Mouse (Mus musculus): ENCODE results near the gene Mnat1. TPM values are rescaled to one million over a fixed set of nuclear protein-coding genes. Genes with fewer than 3 reads are reported as not detected.

The Mnat1 gene
- polyA plus RNA-seq, 1 experiment, result 15.9 TPM

DNA sequence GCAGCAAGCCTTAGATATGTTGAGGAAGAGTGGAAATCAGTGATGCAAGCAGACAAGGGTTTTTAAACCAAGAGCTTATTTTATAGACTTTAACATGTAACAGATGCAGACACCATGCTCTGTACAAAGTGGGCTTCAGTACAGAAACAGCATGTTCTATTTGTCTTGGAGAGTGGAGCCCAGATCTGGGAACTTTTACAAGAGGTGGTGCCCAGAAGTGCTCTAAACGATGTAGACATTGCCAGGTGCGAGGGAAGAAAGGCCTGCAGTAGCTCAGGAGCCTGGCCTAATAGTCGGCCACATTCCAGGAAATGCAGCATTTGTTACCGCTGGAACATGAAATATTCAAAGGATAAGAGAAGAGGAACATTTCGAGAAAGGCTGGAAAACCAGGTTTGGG is 122.2 kb downstream of the Mnat1 start:
- H3K4me1 ChIP-seq (ENCODE audit: control insufficient read depth, insufficient read depth, low read length), result no peaks in the 10 kb centered on the region
- TF ChIP-seq CTCF (IDR thresholded peaks at IDR 0.05; ENCODE audit: borderline replicate concordance, insufficient read depth, low read depth, low read length), result no peak
- no peak for TF ChIP-seq POLR2A (IDR thresholded peaks at IDR 0.05; ENCODE audit: borderline replicate concordance, insufficient read depth, low read length)
- H3K27me3 ChIP-seq (ENCODE audit: control insufficient read depth, insufficient read depth, low read length), result no peaks in the 10 kb centered on the region
- no peak overlapping the region for H3K4me3 ChIP-seq (replicated peaks; ENCODE audit: insufficient read depth, low read depth, low read length)
- DNase-seq, result no peak
- WGBS, result 73% methylated on average over 5 of the region's 5 CpGs
- H3K27ac ChIP-seq (ENCODE audit: insufficient read depth, low read length), result no peak overlapping the region

DNA sequence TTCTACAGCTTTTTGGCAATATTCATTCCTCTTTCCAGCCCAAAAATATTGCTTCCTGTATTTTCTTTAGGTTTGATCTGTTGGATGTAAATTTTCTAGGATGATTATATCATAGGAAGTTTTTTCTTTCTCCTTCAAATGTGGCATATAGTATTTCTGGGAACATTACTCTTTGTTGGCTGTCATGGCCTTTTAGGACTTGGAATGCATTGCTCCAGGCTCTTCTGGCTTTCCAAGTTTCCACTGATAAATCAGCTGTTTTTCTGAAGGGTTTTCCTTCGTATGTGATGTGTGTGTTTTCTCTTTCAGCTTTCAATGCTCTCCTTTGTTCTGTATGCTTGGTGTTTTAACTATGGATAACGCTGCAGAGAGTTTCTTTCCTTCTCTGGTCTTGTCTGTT is 131.5 kb downstream of the Mnat1 start:
- Histone ChIP-seq H3K27me3 (ENCODE audit: control insufficient read depth, insufficient read depth, low read length) (no peaks in the 10 kb centered on the region), H3K27ac (ENCODE audit: insufficient read depth, low read length) (no peak overlapping the region), H3K4me1 (ENCODE audit: control insufficient read depth, insufficient read depth, low read length) (no peaks in the 10 kb centered on the region), H3K4me3 (replicated peaks; ENCODE audit: insufficient read depth, low read depth, low read length) (no peak overlapping the region)
- DNase-seq, result no peak
- TF ChIP-seq CTCF (IDR thresholded peaks at IDR 0.05; ENCODE audit: borderline replicate concordance, insufficient read depth, low read depth, low read length) (no peak), POLR2A (IDR thresholded peaks at IDR 0.05; ENCODE audit: borderline replicate concordance, insufficient read depth, low read length) (no peak)
- 69% methylated on average over 2 of the region's 2 CpGs for WGBS

DNA sequence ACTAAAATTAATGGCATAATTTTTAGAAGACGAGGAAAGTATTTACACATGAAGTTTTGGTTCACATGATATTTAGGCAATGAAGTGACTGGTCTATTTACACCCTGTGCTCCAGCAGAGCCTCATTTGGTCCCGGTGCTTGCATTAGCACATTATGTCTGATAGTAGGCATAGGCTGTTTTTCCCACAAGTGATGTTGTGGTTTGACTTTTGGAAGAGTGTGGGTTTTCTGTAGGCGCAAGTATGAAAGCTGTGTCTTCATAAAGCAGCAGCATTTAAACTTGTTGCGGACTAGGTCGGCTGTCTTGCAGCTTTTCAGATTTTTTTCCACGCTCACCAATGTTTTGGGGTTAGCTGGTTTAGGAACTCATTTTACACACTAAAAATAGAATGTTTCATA is 135.8 kb downstream of the Mnat1 start:
- 97% methylated on average over 6 of the region's 6 CpGs for WGBS
- no peak for DNase-seq

DNA sequence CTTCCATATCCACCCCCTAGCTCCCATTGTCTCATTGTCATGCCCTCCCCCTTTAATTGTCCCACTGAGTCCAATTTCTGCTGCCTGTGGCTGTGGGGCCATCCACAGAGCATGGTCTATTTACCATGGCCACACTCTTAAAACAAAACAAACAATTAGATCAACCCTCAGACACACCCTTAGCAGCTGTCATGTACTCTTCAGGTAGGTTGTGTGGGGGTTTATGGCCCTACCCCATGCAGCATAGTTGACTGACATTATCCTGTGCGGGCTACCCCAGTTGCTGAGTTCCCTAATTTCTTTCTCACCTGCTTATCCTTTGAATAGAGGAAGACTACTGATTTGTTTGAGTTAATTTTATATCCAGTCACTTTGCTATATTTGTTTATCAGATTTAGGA is 136.8 kb downstream of the Mnat1 start:
- no peak for DNase-seq
- WGBS, result 100% methylated on average over 1 of the region's 1 CpGs
- Histone ChIP-seq H3K27ac (ENCODE audit: insufficient read depth, low read length) (no peak overlapping the region), H3K4me1 (ENCODE audit: control insufficient read depth, insufficient read depth, low read length) (no peaks in the 10 kb centered on the region), H3K4me3 (replicated peaks; ENCODE audit: insufficient read depth, low read depth, low read length) (no peak overlapping the region), H3K27me3 (ENCODE audit: control insufficient read depth, insufficient read depth, low read length) (no peaks in the 10 kb centered on the region)
- TF ChIP-seq POLR2A (IDR thresholded peaks at IDR 0.05; ENCODE audit: borderline replicate concordance, insufficient read depth, low read length) (no peak), CTCF (IDR thresholded peaks at IDR 0.05; ENCODE audit: borderline replicate concordance, insufficient read depth, low read depth, low read length) (no peak)

More for the DNA sequence above, 135.8 kb downstream of the Mnat1 start:
- TF ChIP-seq POLR2A (IDR thresholded peaks at IDR 0.05; ENCODE audit: borderline replicate concordance, insufficient read depth, low read length), result no peak
- TF ChIP-seq CTCF (IDR thresholded peaks at IDR 0.05; ENCODE audit: borderline replicate concordance, insufficient read depth, low read depth, low read length), result no peak
- Histone ChIP-seq H3K27me3 (ENCODE audit: control insufficient read depth, insufficient read depth, low read length) (no peaks in the 10 kb centered on the region), H3K4me1 (ENCODE audit: control insufficient read depth, insufficient read depth, low read length) (no peaks in the 10 kb centered on the region), H3K27ac (ENCODE audit: insufficient read depth, low read length) (no peak overlapping the region), H3K4me3 (replicated peaks; ENCODE audit: insufficient read depth, low read depth, low read length) (no peak overlapping the region)

DNA sequence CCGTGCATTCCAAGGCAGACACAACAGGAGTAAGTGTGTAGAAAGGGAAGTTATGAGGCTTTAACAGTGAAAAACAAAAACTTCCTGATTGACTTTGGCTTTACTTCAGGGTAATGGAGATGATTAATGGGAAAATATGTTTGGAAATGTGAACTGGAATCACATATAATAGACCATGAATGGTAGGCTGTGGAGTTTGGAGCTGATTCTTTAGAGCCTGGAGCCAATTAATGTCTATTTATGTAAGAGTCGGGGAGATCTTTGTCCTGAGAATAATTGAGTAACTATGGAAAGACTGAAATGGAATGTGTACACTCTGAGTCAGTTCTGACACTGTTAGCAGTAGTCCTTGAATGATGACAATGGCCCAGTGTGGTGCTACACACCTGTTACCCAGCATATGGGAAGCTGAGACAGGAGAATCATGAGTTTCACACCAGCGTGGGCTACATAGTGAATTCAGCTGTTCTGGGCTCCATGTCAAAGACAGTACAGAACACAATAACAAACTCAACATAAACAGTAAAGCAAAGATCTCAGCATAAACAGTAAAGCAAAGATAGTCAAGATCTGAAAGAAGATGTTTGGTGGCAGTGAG is 142.0 kb downstream of the Mnat1 start:
- H3K27ac ChIP-seq (ENCODE audit: insufficient read depth, low read length), result no peak overlapping the region
- no peak overlapping the region for H3K4me3 ChIP-seq (replicated peaks; ENCODE audit: insufficient read depth, low read depth, low read length)
- no peaks in the 10 kb centered on the region for H3K4me1 ChIP-seq (ENCODE audit: control insufficient read depth, insufficient read depth, low read length)
- DNase-seq, result no peak
- 56% methylated on average over 3 of the region's 3 CpGs for WGBS
- no peaks in the 10 kb centered on the region for H3K27me3 ChIP-seq (ENCODE audit: control insufficient read depth, insufficient read depth, low read length)
- TF ChIP-seq POLR2A (IDR thresholded peaks at IDR 0.05; ENCODE audit: borderline replicate concordance, insufficient read depth, low read length) (no peak), CTCF (IDR thresholded peaks at IDR 0.05; ENCODE audit: borderline replicate concordance, insufficient read depth, low read depth, low read length) (no peak)

DNA sequence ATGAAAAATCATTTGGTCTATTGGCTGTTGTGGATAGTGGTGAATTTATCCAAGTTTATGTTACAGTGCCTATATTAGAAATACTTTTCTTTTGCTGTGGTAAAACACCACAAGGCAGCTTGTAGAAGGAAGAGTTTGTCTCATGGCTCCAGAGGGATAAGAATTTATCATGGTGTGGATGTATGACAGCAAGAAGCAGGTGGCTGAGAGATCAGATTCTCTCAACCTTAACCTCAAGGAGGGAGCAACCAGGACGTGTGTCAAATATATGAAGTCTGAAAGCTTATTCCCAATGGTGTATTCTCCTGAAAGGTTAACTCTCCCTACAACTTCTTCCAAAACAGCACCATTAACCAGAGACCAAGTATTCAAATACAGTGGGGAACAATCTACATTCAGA is 143.1 kb downstream of the Mnat1 start:
- no peaks in the 10 kb centered on the region for H3K27me3 ChIP-seq (ENCODE audit: control insufficient read depth, insufficient read depth, low read length)
- H3K27ac ChIP-seq (ENCODE audit: insufficient read depth, low read length), result no peak overlapping the region
- H3K4me3 ChIP-seq (replicated peaks; ENCODE audit: insufficient read depth, low read depth, low read length), result no peak overlapping the region
- TF ChIP-seq CTCF (IDR thresholded peaks at IDR 0.05; ENCODE audit: borderline replicate concordance, insufficient read depth, low read depth, low read length) (no peak), POLR2A (IDR thresholded peaks at IDR 0.05; ENCODE audit: borderline replicate concordance, insufficient read depth, low read length) (no peak)
- DNase-seq, result no peak
- H3K4me1 ChIP-seq (ENCODE audit: control insufficient read depth, insufficient read depth, low read length), result no peaks in the 10 kb centered on the region
- WGBS, result 76% methylated on average over 1 of the region's 1 CpGs

DNA sequence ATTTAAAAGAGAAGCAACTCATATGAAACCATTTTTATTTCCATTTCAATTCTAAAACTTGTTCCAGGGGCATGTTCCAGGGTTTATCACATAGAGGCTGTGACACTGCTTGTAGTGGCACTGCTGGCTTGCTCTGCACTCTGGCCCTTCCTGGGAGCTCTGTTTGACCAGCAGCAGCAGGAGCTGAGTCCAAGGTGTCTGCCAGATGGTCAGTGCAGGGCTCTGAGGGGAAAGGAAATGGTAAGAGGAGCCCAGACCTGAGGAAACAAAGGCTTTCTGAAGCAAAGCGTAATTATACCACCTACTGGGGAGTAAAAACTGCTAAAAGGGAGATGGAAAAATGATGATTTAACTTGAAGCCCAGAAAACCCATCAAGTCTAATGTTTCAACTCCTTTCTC is 145.0 kb downstream of the Mnat1 start:
- H3K4me1 ChIP-seq (ENCODE audit: control insufficient read depth, insufficient read depth, low read length), result no peaks in the 10 kb centered on the region
- WGBS, result 24% methylated on average over 1 of the region's 1 CpGs
- no peak overlapping the region for H3K4me3 ChIP-seq (replicated peaks; ENCODE audit: insufficient read depth, low read depth, low read length)
- no peak overlapping the region for H3K27ac ChIP-seq (ENCODE audit: insufficient read depth, low read length)
- peak in 1 of 2 experiments; percentile 42 for DNase-seq
- TF ChIP-seq POLR2A (IDR thresholded peaks at IDR 0.05; ENCODE audit: borderline replicate concordance, insufficient read depth, low read length) (no peak), CTCF (IDR thresholded peaks at IDR 0.05; ENCODE audit: borderline replicate concordance, insufficient read depth, low read depth, low read length) (no peak)
- H3K27me3 ChIP-seq (ENCODE audit: control insufficient read depth, insufficient read depth, low read length), result no peaks in the 10 kb centered on the region

DNA sequence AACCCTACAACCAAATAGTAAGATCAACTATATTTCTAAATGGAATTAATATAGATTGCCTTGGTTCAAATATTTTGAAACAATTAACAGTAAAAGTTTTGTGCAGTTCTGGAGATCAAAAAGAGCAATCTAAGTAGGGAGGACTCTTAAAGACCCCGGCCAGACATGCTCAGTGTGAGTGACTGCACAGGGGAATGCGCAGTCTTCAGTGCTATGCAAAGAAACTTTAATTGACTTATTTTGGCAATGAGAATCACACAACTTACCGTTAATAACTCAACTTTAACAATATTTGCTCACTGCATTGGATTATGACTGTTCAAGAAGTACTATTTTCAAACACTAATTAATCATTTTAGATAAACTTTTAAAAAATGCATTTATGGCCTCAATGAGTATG is 146.0 kb downstream of the Mnat1 start:
- Histone ChIP-seq H3K27ac (ENCODE audit: insufficient read depth, low read length) (no peak overlapping the region), H3K4me1 (ENCODE audit: control insufficient read depth, insufficient read depth, low read length) (no peaks in the 10 kb centered on the region), H3K27me3 (ENCODE audit: control insufficient read depth, insufficient read depth, low read length) (no peaks in the 10 kb centered on the region), H3K4me3 (replicated peaks; ENCODE audit: insufficient read depth, low read depth, low read length) (no peak overlapping the region)
- 92% methylated on average over 3 of the region's 3 CpGs for whole genome bisulfite sequencing
- DNase-seq, result no peak
- TF ChIP-seq POLR2A (IDR thresholded peaks at IDR 0.05; ENCODE audit: borderline replicate concordance, insufficient read depth, low read length), result no peak
- no peak for TF ChIP-seq CTCF (IDR thresholded peaks at IDR 0.05; ENCODE audit: borderline replicate concordance, insufficient read depth, low read depth, low read length)

All from cerebellum, adult 2 months (tissue).